Mouse (Mus musculus) CH12.LX (cell line): ENCODE data around the gene Plppr3. TPM values are rescaled to one million over a fixed set of nuclear protein-coding genes. Genes with fewer than 3 reads are reported as not detected.

ENCODE experiments used
- DNase-seq: peaks from one replicate; pipeline ENCODE4 v3.0.0-alpha.2; 2013; ENCODE audit errors: extremely low read depth
- H3K27ac ChIP-seq: 2 replicates; pipeline ENCODE4 v1.5.1; 2012; ENCODE audit warnings: low read depth, mild to moderate bottlenecking, control low read depth, moderate library complexity; ENCODE audit not compliant: insufficient read depth
- H3K27me3 ChIP-seq: replicated peaks from 2 replicates; pipeline ENCODE3; 2012; ENCODE audit warnings: inconsistent platforms
- H3K36me3 ChIP-seq, 2 experiments: replicated peaks in 1 of 2; 2 replicates each; pipeline versions ENCODE3 to v1.6.1; 2012; ENCODE audit warnings: inconsistent platforms in 1 of 2, low read length in 1 of 2, mild to moderate bottlenecking in 1 of 2, mixed read lengths in 1 of 2, moderate library complexity in 1 of 2; ENCODE audit not compliant: control insufficient read depth in 1 of 2, insufficient read depth in 1 of 2
- H3K4me1 ChIP-seq, 2 experiments: 2 replicates each; pipeline ENCODE4 v1.6.1; 2012; ENCODE audit warnings: inconsistent platforms in 1 of 2, moderate library complexity in 1 of 2; ENCODE audit not compliant: insufficient read depth in 2 of 2, control insufficient read depth in 1 of 2
- H3K4me2 ChIP-seq: 2 replicates; pipeline ENCODE4 v1.6.1; 2012; ENCODE audit warnings: low read depth, mild to moderate bottlenecking, control low read depth; ENCODE audit not compliant: poor library complexity, insufficient read depth, severe bottlenecking
- H3K4me3 ChIP-seq, 3 experiments: fragments of 150-350 bp in 1 of 3; sonication (generic) in 1 of 3; replicated peaks in 1 of 3; 2 replicates each; pipeline versions ENCODE3 to v1.5.1; 2011 to 2012; ENCODE audit warnings: low read depth in 2 of 3, low read length in 2 of 3, mild to moderate bottlenecking in 2 of 3, moderate library complexity in 2 of 3, control low read depth in 1 of 3, improper control_type of control experiment in 1 of 3, inconsistent platforms in 1 of 3, mixed read lengths in 1 of 3; ENCODE audit not compliant: poor library complexity in 1 of 3
- H3K79me2 ChIP-seq: replicated peaks from 2 replicates; pipeline ENCODE4 v1.6.1; 2012; ENCODE audit warnings: mild to moderate bottlenecking, moderate library complexity; ENCODE audit not compliant: control insufficient read depth, poor library complexity, insufficient read depth, severe bottlenecking; ENCODE audit errors: extremely low read depth
- H3K9ac ChIP-seq: 2 replicates; pipeline ENCODE4 v1.6.1; 2012; ENCODE audit warnings: low read depth, mild to moderate bottlenecking, control low read depth, moderate library complexity; ENCODE audit not compliant: insufficient read depth
- H3K9me3 ChIP-seq: replicated peaks from 2 replicates; pipeline ENCODE3; 2012; ENCODE audit warnings: low read length, inconsistent platforms, mixed read lengths
- BHLHE40 ChIP-seq: IDR thresholded peaks from 2 replicates; pipeline ENCODE4 v1.6.1; 2011; ENCODE audit warnings: mild to moderate bottlenecking, low read depth, low read length, improper control_type of control experiment
- CHD1 ChIP-seq: IDR thresholded peaks from 2 replicates; pipeline ENCODE4 v1.6.1; 2012; ENCODE audit warnings: low read depth, low read length, improper control_type of control experiment, inconsistent platforms
- CHD2 ChIP-seq: IDR thresholded peaks from 2 replicates; pipeline ENCODE4 v1.6.1; 2011; ENCODE audit warnings: low read length, improper control_type of control experiment
- CTCF ChIP-seq, 2 experiments: IDR thresholded peaks in 1 of 2; conservative IDR thresholded peaks in 1 of 2; 2 replicates each; pipeline ENCODE4 v1.5.1; 2011 to 2012; ENCODE audit warnings: low read depth in 2 of 2, low read length in 2 of 2, improper control_type of control experiment in 1 of 2, inconsistent platforms in 1 of 2, mild to moderate bottlenecking in 1 of 2, moderate library complexity in 1 of 2
- EP300 ChIP-seq: IDR thresholded peaks from 2 replicates; pipeline ENCODE4 v1.6.1; 2011; ENCODE audit warnings: low read length, improper control_type of control experiment
- IRF4 ChIP-seq: IDR thresholded peaks from 2 replicates; pipeline ENCODE4 v1.6.1; 2014; ENCODE audit warnings: low read depth, mild to moderate bottlenecking, inconsistent platforms, low read length, improper control_type of control experiment
- MYC ChIP-seq: IDR thresholded peaks from 2 replicates; pipeline ENCODE4 v1.6.1; 2011; ENCODE audit warnings: low read depth, mild to moderate bottlenecking, improper control_type of control experiment, low read length
- NRF1 ChIP-seq: IDR thresholded peaks from 2 replicates; pipeline ENCODE4 v1.6.1; 2014; ENCODE audit warnings: low read depth, mild to moderate bottlenecking, inconsistent platforms, low read length, improper control_type of control experiment, moderate library complexity
- PAX5 ChIP-seq: IDR thresholded peaks from 2 replicates; pipeline ENCODE4 v1.6.1; 2012; ENCODE audit warnings: low read length, inconsistent platforms, mixed read lengths
- POLR2AphosphoS2 ChIP-seq: IDR thresholded peaks from 2 replicates; pipeline ENCODE4 v1.6.1; 2011; ENCODE audit warnings: low read depth, low read length, improper control_type of control experiment
- RAD21 ChIP-seq: IDR thresholded peaks from 2 replicates; pipeline ENCODE4 v1.6.1; 2011; ENCODE audit warnings: low read depth, mild to moderate bottlenecking, low read length, improper control_type of control experiment, moderate library complexity
- RCOR1 ChIP-seq: conservative IDR thresholded peaks from 2 replicates; pipeline ENCODE4 v1.6.1; 2012; ENCODE audit warnings: low read depth, mild to moderate bottlenecking, inconsistent platforms, low read length, improper control_type of control experiment
- SIN3A ChIP-seq: IDR thresholded peaks from 2 replicates; pipeline ENCODE4 v1.6.1; 2012; ENCODE audit warnings: low read length, improper control_type of control experiment, inconsistent platforms
- TBP ChIP-seq: conservative IDR thresholded peaks from 2 replicates; pipeline ENCODE4 v1.6.1; 2011; ENCODE audit warnings: low read depth, low read length, improper control_type of control experiment
- TCF12 ChIP-seq: IDR thresholded peaks from 2 replicates; pipeline ENCODE4 v1.6.1; 2014; ENCODE audit warnings: low read depth, mild to moderate bottlenecking, inconsistent platforms, low read length, improper control_type of control experiment
- USF2 ChIP-seq: conservative IDR thresholded peaks from 2 replicates; pipeline ENCODE4 v1.6.1; 2011; ENCODE audit warnings: low read depth, low read length, improper control_type of control experiment
- ZMIZ1 ChIP-seq: IDR thresholded peaks from 2 replicates; pipeline ENCODE4 v1.6.1; 2012; ENCODE audit warnings: low read depth, mild to moderate bottlenecking, inconsistent platforms, low read length, improper control_type of control experiment
- dilution Hi-C: fragments of 300-500 bp; cut with MboI; formaldehyde crosslinking; loops from 2 replicates; pipeline ENCODE4 v1.14.3; 2020; ENCODE audit warnings: low sequenced_read_pairs; ENCODE audit not compliant: extremely low pct_unique_long_range_greater_than_20kb, extremely low pct_ligation_motif_present
- in situ Hi-C: fragments of 300-500 bp; cut with MboI; formaldehyde crosslinking; loops from 3 replicates; pipeline ENCODE4 v1.14.3; 2019; ENCODE audit warnings: low sequenced_read_pairs, low pct_ligation_motif_present, low pct_unique_long_range_greater_than_20kb, mixed read lengths
- polyA plus RNA-seq: library from polyadenylated mRNA; unstranded; fragments of >175 nt; gene quantifications from 2 replicates; pipeline ENCODE4 v1.2.1, GENCODE M21; 2012; ENCODE audit warnings: low read depth; ENCODE audit not compliant: insufficient read length
- total RNA-seq, 2 experiments: library from RNA; depleted of rRNA; stranded (reverse); fragments of 300-350 nt in 1 of 2; fragments of >200 nt in 1 of 2; gene quantifications; 2 replicates each; pipeline ENCODE4 v1.2.3; 2012 to 2014

The Plppr3 gene
- total and polyA plus RNA-seq, 3 experiments = 0.47 to 3.4 TPM; not detected in 1

- Histone ChIP-seq H3K27me3 (peaks cover 3% of the 10 kb centered on the region), H3K36me3 (no peaks in the 10 kb centered on the region), H3K4me2 (no peak overlapping the region), H3K9ac (no peak overlapping the region), H3K9me3 (no peaks in the 10 kb centered on the region), H3K79me2 (no peaks in the 10 kb centered on the region), H3K4me3 (no peak overlapping the region), H3K4me1 (peaks cover 19 to 48% of the 10 kb centered on the region in 2 experiments), H3K27ac (no peak overlapping the region)
- dilution Hi-C loops (no loop called here), in situ Hi-C loops (no loop called here)
- TF ChIP-seq POLR2AphosphoS2 (no peak), IRF4 (no peak), RCOR1 (no peak), SIN3A (no peak), TBP (no peak), RAD21 (no peak), CHD2 (no peak), PAX5 (no peak), TCF12 (no peak), NRF1 (no peak), CTCF (conservative IDR thresholded peaks at IDR 0.05 in 1 of 2, IDR thresholded peaks at IDR 0.05 in 1 of 2; ENCODE audit: low read depth in 2 of 2, low read length in 2 of 2) (no peak), ZMIZ1 (no peak), CHD1 (no peak), BHLHE40 (no peak), MYC (no peak), EP300 (no peak)
- peak; percentile 46 for DNase-seq
These were observed 6.3 kb upstream of the Plppr3 start for GRCm38 (mm10) chr10:79880721-79881120.

- dilution Hi-C loops = no loop called here
These were observed 5.1 kb upstream of the Plppr3 start for GRCm38 (mm10) chr10:79879527-79879926.

More at GRCm38 (mm10) chr10:79879527-79879926, 5.1 kb upstream of the Plppr3 start:
- no peaks in the 10 kb centered on the region for H3K36me3 ChIP-seq
- no peaks in the 10 kb centered on the region for H3K9me3 ChIP-seq
- H3K9ac ChIP-seq = no peak overlapping the region
- peaks cover 19 to 48% of the 10 kb centered on the region in 2 experiments for H3K4me1 ChIP-seq
- peaks cover 3% of the 10 kb centered on the region for H3K27me3 ChIP-seq
- H3K4me3 ChIP-seq = no peak overlapping the region
- no peaks in the 10 kb centered on the region for H3K79me2 ChIP-seq
- H3K4me2 ChIP-seq = no peak overlapping the region
- no peak for DNase-seq
- TF ChIP-seq POLR2AphosphoS2 (no peak), ZMIZ1 (no peak), USF2 (no peak)
- in situ Hi-C loops = no loop called here
- H3K27ac ChIP-seq = no peak overlapping the region
